In the genomic region with DNA sequence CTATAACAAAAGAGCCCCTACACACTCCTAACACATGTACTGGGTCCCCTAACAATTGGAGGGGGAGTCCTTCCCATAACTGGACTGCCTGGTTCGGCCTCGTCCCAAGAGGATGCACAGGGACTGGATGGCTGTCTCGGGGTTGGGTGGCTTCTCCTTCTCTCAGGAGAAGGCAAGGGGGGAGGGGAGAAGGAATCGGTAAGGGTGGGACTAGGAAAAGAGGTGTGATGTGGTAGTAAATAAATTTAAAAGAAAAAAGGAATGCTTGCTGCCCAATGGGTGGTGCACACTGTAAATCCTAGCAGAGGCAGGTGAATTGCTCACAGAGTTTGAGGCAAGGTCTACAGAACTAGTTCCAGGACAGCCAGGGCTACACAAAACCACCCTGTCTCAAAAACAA, we compare ENCODE assay signal across 19 mouse cellular contexts. TPM values are rescaled to one million over a fixed set of nuclear protein-coding genes. Genes with fewer than 3 reads are reported as not detected.
A peak's percentile ranks its signal among the peaks of the same experiment; 100 is the strongest.
DNase-seq lines count a peak whose midpoint lies in the region; ATAC-seq and TF ChIP-seq lines count a peak whose summit lies in the region.
"Had no signal": no experiment of that assay in that cellular context is flagged by ENCODE, and none has a peak within 500 bp of the region (broad histone marks: within the 10 kb centered on the region; RNA-seq: fewer than 3 reads in every experiment).

No protein-coding gene starts in this region.

- no peak overlapping the region for H3K4me3 ChIP-seq in hindbrain, embryonic 13.5 days
- H3K4me3 ChIP-seq in hindbrain, postnatal 0 days (ENCODE audit: low read length), result no peak overlapping the region
- no peak overlapping the region for H3K4me3 ChIP-seq in midbrain, embryonic 11.5 days (ENCODE audit: low read depth, low read length)
- H3K4me3 ChIP-seq in midbrain, postnatal 0 days (ENCODE audit: low read depth, low read length), result no peak overlapping the region
- H3K4me3 ChIP-seq in neural tube, embryonic 15.5 days (replicated peaks), result no peak overlapping the region
- H3K4me3 ChIP-seq: intestine, embryonic 15.5 days; kidney, embryonic 15.5 days; limb, embryonic 12.5 days; midbrain, embryonic 13.5 days had no signal

- peaks cover 62% of the 10 kb centered on the region for H3K4me1 ChIP-seq in hindbrain, embryonic 13.5 days (replicated peaks)
- peaks cover 23% of the 10 kb centered on the region for H3K4me1 ChIP-seq in hindbrain, postnatal 0 days (ENCODE audit: insufficient read depth, low read length)
- H3K4me1 ChIP-seq in midbrain, embryonic 11.5 days (ENCODE audit: control insufficient read depth, insufficient read depth, low read length), result peaks cover 23% of the 10 kb centered on the region
- H3K4me1 ChIP-seq in midbrain, postnatal 0 days (ENCODE audit: insufficient read depth, low read length), result peaks cover 5% of the 10 kb centered on the region; the same call in 1 of the 2 replicates
- peaks cover 58% of the 10 kb centered on the region for H3K4me1 ChIP-seq in neural tube, embryonic 15.5 days

- no peaks in the 10 kb centered on the region for H3K27me3 ChIP-seq in hindbrain, embryonic 13.5 days
- H3K27me3 ChIP-seq in hindbrain, postnatal 0 days (ENCODE audit: insufficient read depth, low read length), result no peaks in the 10 kb centered on the region
- H3K27me3 ChIP-seq in midbrain, embryonic 11.5 days (ENCODE audit: control insufficient read depth, insufficient read depth, low read length), result no peaks in the 10 kb centered on the region
- no peaks in the 10 kb centered on the region for H3K27me3 ChIP-seq in midbrain, postnatal 0 days (ENCODE audit: insufficient read depth, low read length)
- no peaks in the 10 kb centered on the region for H3K27me3 ChIP-seq in neural tube, embryonic 15.5 days (replicated peaks)
- H3K27me3 ChIP-seq: intestine, embryonic 15.5 days; kidney, embryonic 15.5 days; limb, embryonic 12.5 days; midbrain, embryonic 13.5 days had no signal

- no peak for TF ChIP-seq CTCF in hindbrain, postnatal 0 days (IDR thresholded peaks at IDR 0.05; ENCODE audit: low read depth)
- no peak for TF ChIP-seq CTCF in midbrain, postnatal 0 days (IDR thresholded peaks at IDR 0.05)

- H3K36me3 ChIP-seq in hindbrain, embryonic 13.5 days, result peaks cover 35% of the 10 kb centered on the region
- H3K36me3 ChIP-seq in hindbrain, postnatal 0 days (ENCODE audit: insufficient read depth, low read length), result no peaks in the 10 kb centered on the region
- H3K36me3 ChIP-seq in midbrain, embryonic 11.5 days (ENCODE audit: control insufficient read depth, insufficient read depth, low read length), result 0 out of 2 replicates have a peak, but pooled peaks cover 8% of the 10 kb centered on the region
- H3K36me3 ChIP-seq in midbrain, postnatal 0 days (ENCODE audit: insufficient read depth, low read length), result peaks cover 8% of the 10 kb centered on the region
- peaks cover 6% of the 10 kb centered on the region; the same call in 1 of the 2 replicates for H3K36me3 ChIP-seq in neural tube, embryonic 15.5 days

- DNase-seq in cerebellum, adult 11-12 months, result peak; percentile 19
- DNase-seq in cerebellum, postnatal 36 days, result no peak
- DNase-seq in hindbrain, postnatal 0 days (ENCODE audit: low spot score), result no peak
- DNase-seq in midbrain, embryonic 11.5 days (ENCODE audit: low spot score, missing footprints), result peak; percentile 71
- DNase-seq in midbrain, postnatal 0 days (ENCODE audit: low spot score), result no peak
- no peak for DNase-seq in thymus, postnatal 10 days (ENCODE audit: low spot score in 2 of 2)
- DNase-seq: adrenal gland, adult 8-10 months; cerebellum, postnatal 25 days; lung, embryonic 14.5 days; lung, postnatal 4 days; thymus, postnatal 14 days had no signal

- ATAC-seq in hindbrain, embryonic 13.5 days (ENCODE audit: low FRiP score), result no peak
- ATAC-seq in hindbrain, postnatal 0 days, result no peak
- ATAC-seq in midbrain, embryonic 11.5 days (ENCODE audit: low FRiP score), result no peak
- ATAC-seq in midbrain, postnatal 0 days (ENCODE audit: low FRiP score), result no peak
- ATAC-seq in neural tube, embryonic 15.5 days (ENCODE audit: low FRiP score), result no peak
- ATAC-seq: CD4-positive, CD25-positive, alpha-beta regulatory T cell, adult 4 months; intestine, embryonic 15.5 days; midbrain, embryonic 13.5 days had no signal

- WGBS in hindbrain, embryonic 13.5 days, result 87% methylated on average over 4 of the region's 4 CpGs
- whole genome bisulfite sequencing in hindbrain, postnatal 0 days, result 93% methylated on average over 4 of the region's 4 CpGs
- 94% methylated on average over 4 of the region's 4 CpGs for WGBS in midbrain, embryonic 11.5 days
- 88% methylated on average over 4 of the region's 4 CpGs for WGBS in midbrain, postnatal 0 days
- 88% methylated on average over 4 of the region's 4 CpGs for WGBS in neural tube, embryonic 15.5 days

- H3K27ac ChIP-seq in hindbrain, embryonic 13.5 days, result no peak overlapping the region
- H3K27ac ChIP-seq in hindbrain, postnatal 0 days, result no peak overlapping the region
- H3K27ac ChIP-seq in midbrain, embryonic 11.5 days (ENCODE audit: low read depth, low read length), result no peak overlapping the region
- H3K27ac ChIP-seq in midbrain, postnatal 0 days (ENCODE audit: low read depth, low read length), result no peak overlapping the region
- H3K27ac ChIP-seq in neural tube, embryonic 15.5 days (replicated peaks), result no peak overlapping the region
- H3K27ac ChIP-seq: intestine, embryonic 15.5 days; kidney, embryonic 15.5 days; limb, embryonic 12.5 days; midbrain, embryonic 13.5 days had no signal

- H3K4me2 ChIP-seq in hindbrain, embryonic 13.5 days, result no peak overlapping the region
- H3K4me2 ChIP-seq in hindbrain, postnatal 0 days (ENCODE audit: low read depth, low read length), result no peak overlapping the region
- no peak overlapping the region for H3K4me2 ChIP-seq in midbrain, embryonic 11.5 days
- H3K4me2 ChIP-seq in midbrain, postnatal 0 days (ENCODE audit: low read depth, low read length, poor library complexity, severe bottlenecking), result no peak overlapping the region
- peak overlapping the region; percentile 2; the same call in 1 of the 2 replicates for H3K4me2 ChIP-seq in neural tube, embryonic 15.5 days
- H3K4me2 ChIP-seq: heart, embryonic 11.5 days; intestine, embryonic 15.5 days; kidney, embryonic 15.5 days; limb, embryonic 12.5 days; lung, embryonic 14.5 days; midbrain, embryonic 13.5 days had no signal

- no peaks in the 10 kb centered on the region for H3K9me3 ChIP-seq in hindbrain, embryonic 13.5 days
- H3K9me3 ChIP-seq in hindbrain, postnatal 0 days (ENCODE audit: low read length), result no peaks in the 10 kb centered on the region
- no peaks in the 10 kb centered on the region for H3K9me3 ChIP-seq in midbrain, embryonic 11.5 days (ENCODE audit: control insufficient read depth, low read length)
- H3K9me3 ChIP-seq in midbrain, postnatal 0 days (ENCODE audit: low read length), result no peaks in the 10 kb centered on the region
- H3K9me3 ChIP-seq in neural tube, embryonic 15.5 days (replicated peaks), result no peaks in the 10 kb centered on the region
- H3K9me3 ChIP-seq: intestine, embryonic 15.5 days; kidney, embryonic 15.5 days; limb, embryonic 12.5 days; midbrain, embryonic 13.5 days had no signal

- H3K9ac ChIP-seq in hindbrain, embryonic 13.5 days, result peak overlapping the region; percentile 53; the same call in 1 of the 2 replicates
- H3K9ac ChIP-seq in hindbrain, postnatal 0 days (replicated peaks; ENCODE audit: low read length), result no peak overlapping the region
- H3K9ac ChIP-seq in midbrain, embryonic 11.5 days (ENCODE audit: low read length), result no peak overlapping the region
- no peak overlapping the region for H3K9ac ChIP-seq in midbrain, postnatal 0 days (replicated peaks; ENCODE audit: low read length, poor library complexity, severe bottlenecking)
- no peak overlapping the region for H3K9ac ChIP-seq in neural tube, embryonic 15.5 days (replicated peaks)
- H3K9ac ChIP-seq: intestine, embryonic 15.5 days; kidney, embryonic 15.5 days; lung, embryonic 14.5 days had no signal

RNA-seq across cellular contexts. Expression of gene Ulk1, which starts 3.7 kb away (rescaled TPM):
- 30.3 and 33.0 TPM in 2 replicates for polyA plus RNA-seq in hindbrain, embryonic 13.5 days (2015; fragmentation: Nextera tagmentation; extraction: Ambion mirVana)
- total RNA-seq in hindbrain, postnatal 0 days (2014; rRNA removed), result 53.9 and 60.8 TPM in 2 replicates
- polyA plus RNA-seq in hindbrain, postnatal 0 days (2015; fragmentation: Nextera tagmentation; extraction: Ambion mirVana), result 13.9 and 16.3 TPM in 2 replicates
- 28.1 and 36.1 TPM in 2 replicates for polyA plus RNA-seq in midbrain, embryonic 11.5 days (2014; fragmentation: Nextera tagmentation; extraction: Ambion mirVana)
- total RNA-seq in midbrain, postnatal 0 days (2014; rRNA removed), result 69.8 and 75.4 TPM in 2 replicates
- 17.8 and 21.1 TPM in 2 replicates for polyA plus RNA-seq in midbrain, postnatal 0 days (2015; fragmentation: Nextera tagmentation; extraction: Ambion mirVana)
- polyA plus RNA-seq in neural tube, embryonic 15.5 days (2015; fragmentation: Nextera tagmentation; extraction: Ambion mirVana), result 24.3 and 27.0 TPM in 2 replicates

RNA-seq across cellular contexts. Expression of gene Pus1, which starts 25.7 kb away (rescaled TPM):
- polyA plus RNA-seq in hindbrain, embryonic 13.5 days (2015; fragmentation: Nextera tagmentation; extraction: Ambion mirVana), result 22.3 and 22.5 TPM in 2 replicates
- 14.1 and 15.0 TPM in 2 replicates for total RNA-seq in hindbrain, postnatal 0 days (2014; rRNA removed)
- 20.2 and 21.8 TPM in 2 replicates for polyA plus RNA-seq in hindbrain, postnatal 0 days (2015; fragmentation: Nextera tagmentation; extraction: Ambion mirVana)
- polyA plus RNA-seq in midbrain, embryonic 11.5 days (2014; fragmentation: Nextera tagmentation; extraction: Ambion mirVana), result 14.9 and 16.5 TPM in 2 replicates
- 10.4 and 11.6 TPM in 2 replicates for total RNA-seq in midbrain, postnatal 0 days (2014; rRNA removed)
- 16.3 and 17.5 TPM in 2 replicates for polyA plus RNA-seq in midbrain, postnatal 0 days (2015; fragmentation: Nextera tagmentation; extraction: Ambion mirVana)
- 23.0 and 31.6 TPM in 2 replicates for polyA plus RNA-seq in neural tube, embryonic 15.5 days (2015; fragmentation: Nextera tagmentation; extraction: Ambion mirVana)

RNA-seq across cellular contexts. Expression of gene Hscb, which starts 33.4 kb away (rescaled TPM):
- polyA plus RNA-seq in hindbrain, embryonic 13.5 days (2015; fragmentation: Nextera tagmentation; extraction: Ambion mirVana), result 10.7 and 12.6 TPM in 2 replicates
- 10.0 and 10.5 TPM in 2 replicates for total RNA-seq in hindbrain, postnatal 0 days (2014; rRNA removed)
- 12.0 and 16.4 TPM in 2 replicates for polyA plus RNA-seq in hindbrain, postnatal 0 days (2015; fragmentation: Nextera tagmentation; extraction: Ambion mirVana)
- 21.0 and 25.0 TPM in 2 replicates for polyA plus RNA-seq in midbrain, embryonic 11.5 days (2014; fragmentation: Nextera tagmentation; extraction: Ambion mirVana)
- 9.6 and 13.4 TPM in 2 replicates for total RNA-seq in midbrain, postnatal 0 days (2014; rRNA removed)
- polyA plus RNA-seq in midbrain, postnatal 0 days (2015; fragmentation: Nextera tagmentation; extraction: Ambion mirVana), result 9.2 and 9.8 TPM in 2 replicates
- polyA plus RNA-seq in neural tube, embryonic 15.5 days (2015; fragmentation: Nextera tagmentation; extraction: Ambion mirVana), result 10.8 and 15.9 TPM in 2 replicates

RNA-seq across cellular contexts. Expression of gene Chek2, which starts 33.6 kb away (rescaled TPM):
- 6.5 and 8.0 TPM in 2 replicates for polyA plus RNA-seq in hindbrain, embryonic 13.5 days (2015; fragmentation: Nextera tagmentation; extraction: Ambion mirVana)
- total RNA-seq in hindbrain, postnatal 0 days (2014; rRNA removed), result 5.5 and 5.6 TPM in 2 replicates
- polyA plus RNA-seq in hindbrain, postnatal 0 days (2015; fragmentation: Nextera tagmentation; extraction: Ambion mirVana), result 5.1 and 7.0 TPM in 2 replicates
- polyA plus RNA-seq in midbrain, embryonic 11.5 days (2014; fragmentation: Nextera tagmentation; extraction: Ambion mirVana), result 26.8 and 28.5 TPM in 2 replicates
- 3.2 and 27.2 TPM in 2 replicates for total RNA-seq in midbrain, postnatal 0 days (2014; rRNA removed)
- 1.9 and 2.6 TPM in 2 replicates for polyA plus RNA-seq in midbrain, postnatal 0 days (2015; fragmentation: Nextera tagmentation; extraction: Ambion mirVana)
- polyA plus RNA-seq in neural tube, embryonic 15.5 days (2015; fragmentation: Nextera tagmentation; extraction: Ambion mirVana), result 6.0 and 13.2 TPM in 2 replicates

RNA-seq across cellular contexts. Expression of gene Ep400, which starts 35.6 kb away (rescaled TPM):
- polyA plus RNA-seq in hindbrain, embryonic 13.5 days (2015; fragmentation: Nextera tagmentation; extraction: Ambion mirVana), result 53.4 and 54.8 TPM in 2 replicates
- 63.3 and 66.6 TPM in 2 replicates for total RNA-seq in hindbrain, postnatal 0 days (2014; rRNA removed)
- polyA plus RNA-seq in hindbrain, postnatal 0 days (2015; fragmentation: Nextera tagmentation; extraction: Ambion mirVana), result 28.8 and 35.0 TPM in 2 replicates
- polyA plus RNA-seq in midbrain, embryonic 11.5 days (2014; fragmentation: Nextera tagmentation; extraction: Ambion mirVana), result 40.0 and 40.2 TPM in 2 replicates
- 67.2 and 72.1 TPM in 2 replicates for total RNA-seq in midbrain, postnatal 0 days (2014; rRNA removed)
- 27.7 and 38.5 TPM in 2 replicates for polyA plus RNA-seq in midbrain, postnatal 0 days (2015; fragmentation: Nextera tagmentation; extraction: Ambion mirVana)
- polyA plus RNA-seq in neural tube, embryonic 15.5 days (2015; fragmentation: Nextera tagmentation; extraction: Ambion mirVana), result 44.0 and 49.7 TPM in 2 replicates

Comparison
In these comparisons a context has a peak if more than half of its experiments do, and no peak if none do; other contexts are left out.
1. DNase-seq: peak in cerebellum, adult 11-12 months (single experiment) and midbrain, embryonic 11.5 days (single experiment); none in cerebellum, postnatal 36 days (0 of 2), hindbrain, postnatal 0 days (single experiment), midbrain, postnatal 0 days (single experiment) and thymus, postnatal 10 days (0 of 2).